Mouse (Mus musculus): ENCODE results near the gene Tbc1d22a. TPM values are rescaled to one million over a fixed set of nuclear protein-coding genes. Genes with fewer than 3 reads are reported as not detected.

Tbc1d22a gene
- total RNA-seq, 2 experiments from 2014 or later = 25.1 to 25.2 TPM

DNA sequence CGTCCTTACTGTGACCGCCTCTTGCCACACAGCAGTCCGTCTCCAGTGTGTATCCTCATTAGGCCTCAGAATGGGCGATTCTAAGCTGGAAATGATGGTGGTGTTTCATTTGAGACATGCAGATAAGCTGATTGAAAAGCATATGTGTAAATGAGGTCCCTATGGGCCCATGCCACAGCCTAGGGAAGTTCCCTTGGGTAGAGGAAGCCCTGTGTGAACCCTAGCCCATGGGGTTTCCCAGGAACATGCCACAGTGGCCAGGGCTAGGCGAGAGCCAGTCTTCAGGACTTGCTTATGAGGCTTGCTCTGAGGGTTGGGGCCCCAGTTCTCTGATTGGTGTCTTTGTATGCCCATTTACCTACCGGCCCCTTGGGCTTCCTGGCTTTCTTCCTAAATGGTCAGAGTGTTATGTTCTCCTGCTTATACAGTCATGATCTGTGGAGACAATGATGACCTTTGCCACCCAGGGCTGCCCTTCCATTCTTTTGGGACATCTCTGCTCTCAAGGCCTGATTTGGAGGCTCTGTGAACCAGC lies 161.7 kb downstream of the Tbc1d22a start:
- no peak for DNase-seq (ENCODE audit: low spot score in 2 of 2)

DNA sequence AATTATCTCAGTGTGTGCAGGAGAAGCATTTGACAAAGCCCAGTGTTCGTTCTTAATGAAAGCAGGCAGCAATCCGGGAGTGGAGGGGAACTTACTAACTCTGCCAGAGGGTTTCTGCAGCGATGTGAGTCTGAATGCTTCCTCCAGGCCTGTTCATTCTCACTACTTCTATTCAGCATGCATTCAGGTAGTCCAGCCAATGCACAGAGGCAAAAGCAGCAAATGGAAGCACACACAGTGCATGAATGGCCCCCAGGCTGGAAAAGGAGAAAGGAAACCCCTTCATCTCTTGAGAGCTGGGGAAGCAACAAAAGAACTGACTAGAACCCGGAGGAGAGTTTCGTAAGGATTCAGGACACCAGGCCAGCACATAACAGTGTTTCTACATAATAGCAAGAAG lies 169.0 kb downstream of the Tbc1d22a start:
- no peak for DNase-seq (ENCODE audit: low spot score in 2 of 2)

DNA sequence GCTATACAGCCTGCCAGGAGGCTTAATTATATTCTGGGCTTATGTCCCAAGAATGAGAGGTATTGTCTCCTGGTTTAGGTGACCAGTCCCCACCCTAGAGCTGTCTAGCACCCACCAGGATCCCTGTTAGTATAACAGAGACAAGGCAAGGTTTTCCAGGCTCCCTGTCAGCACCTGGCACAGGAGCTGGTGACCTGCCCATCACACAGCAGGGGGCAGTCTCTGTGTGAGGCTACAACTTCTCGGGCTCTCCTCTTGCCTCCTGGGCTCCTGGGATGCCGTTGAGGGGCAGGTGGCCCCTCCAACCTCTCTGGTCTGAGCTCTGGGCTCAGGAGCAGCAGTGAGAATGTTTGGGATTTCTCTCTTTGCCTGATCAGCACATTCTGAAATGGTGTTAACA lies 171.2 kb downstream of the Tbc1d22a start:
- no peak for DNase-seq (ENCODE audit: low spot score in 2 of 2)

DNA sequence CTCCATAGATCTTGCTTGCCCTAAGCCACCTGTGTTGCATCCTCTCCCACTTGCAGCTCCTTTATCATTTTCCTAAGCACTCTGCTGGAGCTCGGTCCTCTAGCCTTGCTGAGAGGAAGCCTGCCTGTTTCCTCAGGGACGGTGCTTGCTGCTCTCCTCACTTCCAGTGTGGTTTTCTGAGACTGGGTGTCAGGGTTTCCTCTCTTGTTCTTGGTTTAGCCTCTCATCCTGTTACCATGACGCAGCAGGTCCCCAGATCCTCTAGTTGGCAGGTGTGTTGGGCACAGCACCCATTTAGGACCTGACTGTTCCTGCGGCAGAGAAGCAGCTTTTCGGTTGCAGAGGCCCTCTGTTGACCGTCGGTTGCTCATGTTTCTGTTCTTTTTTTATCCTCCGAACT lies 172.1 kb downstream of the Tbc1d22a start:
- no peak for DNase-seq (ENCODE audit: low spot score in 2 of 2)

DNA sequence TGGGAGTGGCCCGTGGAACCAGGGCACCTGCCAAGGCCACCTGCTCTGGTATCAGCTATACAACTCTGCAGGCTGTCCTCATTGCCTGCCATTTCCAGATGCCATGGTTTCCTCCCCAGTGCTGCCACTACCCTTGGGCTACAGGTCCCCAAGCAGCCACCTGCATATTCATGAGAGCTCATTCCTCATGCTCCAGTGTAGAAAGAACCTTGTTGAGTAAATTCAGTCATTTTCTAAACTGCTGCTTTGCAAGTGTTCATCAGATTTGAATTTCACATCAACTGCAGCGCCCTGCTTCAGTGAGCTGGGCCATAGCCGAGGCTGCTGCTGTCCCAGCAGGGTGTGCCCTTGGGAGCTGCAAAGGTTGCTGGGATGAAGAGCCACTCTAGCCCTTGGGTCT lies 174.3 kb downstream of the Tbc1d22a start:
- DNase-seq (ENCODE audit: low spot score in 2 of 2) = no peak

DNA sequence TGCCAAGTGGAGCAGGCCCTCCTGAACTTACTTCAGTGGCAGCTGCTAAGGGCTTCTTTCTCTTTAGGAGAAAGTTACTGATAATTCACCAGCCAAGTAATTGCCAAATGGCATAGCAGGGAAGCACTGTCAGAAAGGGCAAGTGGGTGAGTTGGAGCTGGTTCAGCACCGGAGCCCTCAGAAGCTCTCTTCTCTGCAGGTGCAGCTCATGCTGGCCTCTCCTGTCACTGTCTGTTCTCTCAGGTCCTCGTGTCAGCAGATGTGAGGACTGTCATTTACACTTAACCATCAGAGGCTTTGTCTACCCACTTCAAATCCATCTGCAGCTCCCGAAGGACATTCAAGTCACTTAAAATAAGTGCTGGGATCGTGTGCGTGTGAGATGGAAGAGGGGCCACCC lies 190.6 kb downstream of the Tbc1d22a start:
- no peak for DNase-seq (ENCODE audit: low spot score in 2 of 2)

DNA sequence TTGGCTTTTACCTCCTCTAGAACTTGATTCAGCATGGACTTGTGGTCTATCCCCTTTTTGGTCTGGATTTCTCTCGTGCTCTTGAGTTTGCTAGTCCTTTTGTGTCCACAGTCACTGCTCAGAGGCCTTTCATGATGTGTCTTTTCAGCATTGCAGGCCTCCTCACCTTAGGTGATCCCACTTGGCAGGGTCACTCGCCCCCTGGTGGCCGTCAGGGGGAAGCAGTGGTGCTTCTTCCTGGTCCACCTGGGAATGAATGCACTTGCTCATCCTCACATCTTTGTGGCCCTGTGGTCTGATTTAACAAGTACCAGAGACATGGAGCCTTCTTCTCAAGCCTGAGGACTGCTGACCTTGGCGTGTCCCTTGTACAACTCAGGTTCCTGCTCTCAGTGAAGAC lies 191.3 kb downstream of the Tbc1d22a start:
- DNase-seq (ENCODE audit: low spot score in 2 of 2) = peak in 1 of 2 experiments; percentile 57

DNA sequence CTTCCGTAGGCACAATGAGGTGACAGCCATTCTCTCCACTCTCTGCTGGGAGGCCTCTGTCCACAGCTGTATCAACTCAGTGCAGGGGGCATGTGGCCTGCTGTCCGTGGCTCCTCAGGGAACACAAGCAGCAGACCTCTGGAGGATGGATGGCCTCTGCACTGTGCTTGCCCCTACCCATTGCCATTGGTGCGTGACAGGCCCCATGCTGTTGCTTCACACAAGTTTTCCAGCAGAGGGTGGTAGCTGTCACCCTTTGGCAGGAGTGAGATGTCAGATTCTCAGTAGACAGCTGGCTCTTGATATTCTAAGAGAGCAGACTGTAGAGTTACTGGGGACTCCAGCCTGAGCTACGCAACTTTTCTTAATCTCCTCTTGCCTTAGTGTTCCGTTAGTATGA lies 195.1 kb downstream of the Tbc1d22a start:
- DNase-seq (ENCODE audit: low spot score in 2 of 2) = no peak

DNA sequence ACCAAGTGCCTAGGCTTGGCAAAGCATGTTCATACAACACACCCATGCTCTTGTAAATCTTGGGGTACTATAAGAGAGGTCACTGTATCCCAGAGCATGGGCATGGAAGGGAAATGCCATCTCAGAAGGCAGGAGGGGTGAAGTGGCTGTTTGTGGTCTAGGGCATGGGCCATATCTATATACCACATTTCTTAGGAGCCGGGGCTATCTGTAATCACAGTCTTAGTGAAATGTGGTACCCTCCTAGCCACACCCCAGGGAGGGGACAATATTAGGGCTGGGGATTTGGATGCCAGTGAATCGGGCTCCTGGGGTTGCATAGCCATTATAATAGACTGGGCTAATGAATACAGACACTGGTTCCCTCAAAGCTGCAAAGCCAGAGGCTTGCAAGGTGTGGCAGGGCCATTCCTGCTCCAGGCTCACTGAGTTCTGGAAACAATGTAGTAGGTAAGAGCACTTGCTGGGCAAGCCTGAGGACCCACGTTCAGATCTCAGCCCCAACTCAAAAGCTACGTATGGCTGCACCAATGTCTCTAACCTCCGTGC lies 197.3 kb downstream of the Tbc1d22a start:
- no peak for DNase-seq (ENCODE audit: low spot score in 2 of 2)

DNA sequence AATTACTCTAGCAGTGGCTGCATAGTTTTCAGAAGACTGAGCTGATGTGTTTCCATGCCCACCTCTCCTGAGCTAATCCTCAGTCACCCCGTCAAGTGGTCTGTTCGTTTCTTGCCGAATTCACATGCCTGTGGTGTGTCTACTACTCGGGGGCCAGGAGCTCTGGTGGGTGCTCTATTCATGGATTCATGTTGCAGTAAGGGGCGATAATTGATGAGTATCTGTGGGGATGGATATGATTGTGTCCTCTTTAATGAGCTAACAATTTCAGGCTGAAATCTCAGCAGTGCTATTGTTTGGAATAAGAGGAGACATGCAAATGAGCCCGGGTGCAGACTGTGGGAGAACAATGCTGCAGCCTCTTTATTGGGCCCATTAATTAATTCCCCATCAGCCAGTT lies 201.7 kb downstream of the Tbc1d22a start:
- DNase-seq (ENCODE audit: low spot score in 2 of 2) = no peak

DNA sequence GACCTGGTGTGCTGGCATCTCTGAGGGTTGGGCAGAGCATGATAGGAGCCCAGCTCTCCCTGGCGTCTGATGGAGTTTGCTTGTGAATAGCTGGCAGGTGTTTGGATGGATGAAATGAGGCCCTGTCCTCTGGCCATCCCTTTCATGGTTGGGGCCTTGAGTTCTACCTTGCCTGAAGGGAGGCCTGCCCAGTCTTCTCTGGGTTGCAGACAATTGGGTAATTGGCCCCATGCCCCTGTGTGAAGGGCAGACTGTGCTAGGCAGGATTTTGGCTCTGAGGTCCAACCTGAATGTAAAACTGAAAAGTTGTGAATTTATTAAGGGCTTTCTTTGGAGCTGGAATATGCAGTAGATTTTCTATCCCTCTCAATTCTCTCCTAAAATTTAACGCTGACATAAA lies 204.2 kb downstream of the Tbc1d22a start:
- no peak for DNase-seq (ENCODE audit: low spot score in 2 of 2)

DNA sequence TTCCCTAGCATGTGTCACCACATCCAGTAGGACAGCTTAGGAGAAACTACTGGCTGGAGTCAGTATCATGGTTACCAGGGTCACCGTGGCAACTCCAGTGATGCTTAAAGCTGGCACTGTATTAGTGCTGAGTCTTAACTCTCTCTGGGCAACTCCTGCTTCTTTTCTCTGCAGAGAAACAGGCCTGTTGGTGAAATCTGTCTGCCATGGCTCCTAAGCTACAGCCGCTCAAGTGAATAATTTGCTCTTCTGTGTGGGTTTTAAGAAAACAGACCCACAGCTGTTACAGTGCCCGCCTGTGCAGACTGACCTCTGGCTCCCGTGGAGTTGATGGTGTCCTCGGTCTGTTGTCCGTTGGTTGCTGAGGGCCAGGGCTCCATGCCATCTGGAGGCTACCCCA lies 205.4 kb downstream of the Tbc1d22a start:
- peak; percentile 32 to 51 for DNase-seq (ENCODE audit: low spot score in 2 of 2)

DNA sequence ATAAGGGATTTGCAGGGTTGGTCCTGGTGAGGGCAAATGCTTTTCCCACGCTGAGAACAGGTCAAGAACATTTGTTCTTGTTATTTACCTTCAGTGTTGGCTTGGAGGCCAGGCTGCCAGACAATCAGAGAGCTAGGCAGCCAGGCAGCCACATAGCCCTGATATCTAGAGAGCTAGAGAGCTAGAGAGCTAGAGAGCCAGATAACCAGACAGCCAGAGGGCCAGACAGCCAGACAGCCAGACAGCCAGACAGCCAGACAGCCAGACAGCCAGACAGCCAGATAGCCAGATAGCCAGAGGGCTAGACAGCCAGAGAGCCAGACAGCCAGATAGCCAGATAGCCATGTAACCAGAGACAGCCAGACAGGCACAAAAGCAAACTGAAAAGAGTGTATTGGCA lies 208.6 kb downstream of the Tbc1d22a start:
- DNase-seq (ENCODE audit: low spot score in 2 of 2) = no peak

DNA sequence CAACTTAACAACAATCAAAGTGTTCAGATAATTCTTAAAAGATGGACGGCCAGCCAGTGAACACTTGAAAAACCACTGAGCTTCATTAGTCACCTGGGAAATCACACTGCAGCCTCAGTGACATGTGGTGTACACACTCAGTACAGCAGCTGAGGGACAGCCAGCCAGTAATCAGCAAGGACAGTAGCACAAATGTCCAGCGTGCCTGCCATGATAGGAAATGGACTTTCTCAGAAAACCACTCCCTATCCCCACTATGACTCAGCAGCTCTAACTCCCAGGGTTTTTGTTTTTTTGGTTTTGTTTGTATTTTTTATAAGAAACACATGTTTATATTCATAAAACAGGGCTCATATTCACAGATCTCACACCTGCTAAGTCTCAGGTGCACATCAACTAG lies 209.6 kb downstream of the Tbc1d22a start:
- DNase-seq (ENCODE audit: low spot score in 2 of 2) = no peak

DNA sequence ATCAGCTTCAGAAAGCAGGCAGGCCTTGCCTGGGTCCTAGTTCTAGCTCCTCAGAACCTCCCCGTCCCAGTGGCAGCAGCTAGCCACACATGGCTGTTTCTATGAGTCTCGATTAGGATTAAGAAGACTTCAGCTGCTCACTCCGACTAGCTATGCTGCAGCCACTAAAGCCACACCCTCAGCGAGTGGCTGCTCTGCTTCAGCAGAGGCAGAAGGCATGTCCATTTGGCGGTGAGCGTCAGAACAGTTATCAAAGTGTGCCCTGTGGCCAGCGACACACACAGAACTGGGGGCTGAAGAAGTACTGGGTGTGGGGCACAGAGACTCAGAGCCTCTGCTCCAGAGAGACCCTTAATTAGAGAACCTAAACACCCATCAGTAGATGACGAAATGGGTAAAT lies 210.7 kb downstream of the Tbc1d22a start:
- DNase-seq (ENCODE audit: low spot score in 2 of 2) = no peak

DNA sequence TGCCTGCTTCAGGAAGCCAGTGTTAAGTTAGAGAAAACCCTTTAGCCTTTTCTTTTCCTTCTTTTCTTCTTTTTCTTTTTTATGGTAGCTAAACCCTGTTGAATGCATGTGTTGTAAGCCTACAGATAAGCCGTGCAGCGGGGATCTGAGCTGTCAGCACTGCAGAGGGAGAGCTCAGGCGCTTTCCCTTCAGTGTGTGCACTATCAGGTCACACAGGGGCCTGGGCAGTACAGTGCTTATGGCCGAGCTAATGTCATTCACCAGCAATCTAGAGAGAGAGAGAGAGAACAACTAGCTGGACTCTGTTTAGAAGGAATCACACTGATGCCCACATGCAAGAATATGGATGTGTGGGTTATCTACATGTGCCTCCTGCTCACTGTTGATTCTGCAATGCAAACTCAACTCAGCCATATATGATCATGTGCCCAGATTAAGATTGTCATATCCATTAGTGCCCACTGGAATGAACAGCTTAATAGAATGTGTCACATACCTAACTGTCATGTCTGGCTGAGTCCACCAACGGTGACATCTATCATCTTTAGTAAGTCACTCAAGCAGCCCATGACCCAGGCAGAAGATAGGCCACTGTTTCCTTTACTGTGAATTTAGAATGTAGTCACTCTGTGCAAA lies 212.2 kb downstream of the Tbc1d22a start:
- no peak for DNase-seq (ENCODE audit: low spot score in 2 of 2)

DNA sequence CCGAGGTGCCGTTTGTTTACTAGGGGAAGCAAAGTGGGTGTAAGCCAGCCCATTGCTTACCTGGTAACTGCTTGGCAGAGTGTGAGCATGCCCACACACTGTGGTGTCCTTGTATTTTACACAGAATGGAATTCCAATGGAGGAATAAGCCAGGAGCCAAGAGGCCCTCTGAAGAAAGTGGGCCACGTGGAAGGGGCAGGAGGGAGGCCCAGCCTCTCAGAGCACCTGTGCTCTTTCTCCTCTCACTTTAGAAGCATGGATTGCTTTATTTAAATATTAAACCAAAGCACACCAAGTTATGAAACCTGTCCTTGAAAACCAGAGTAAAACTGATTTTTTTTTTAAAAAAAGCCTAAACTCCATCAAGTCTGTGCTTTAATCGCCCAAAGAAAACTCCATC lies 213.2 kb downstream of the Tbc1d22a start:
- no peak for DNase-seq (ENCODE audit: low spot score in 2 of 2)

DNA sequence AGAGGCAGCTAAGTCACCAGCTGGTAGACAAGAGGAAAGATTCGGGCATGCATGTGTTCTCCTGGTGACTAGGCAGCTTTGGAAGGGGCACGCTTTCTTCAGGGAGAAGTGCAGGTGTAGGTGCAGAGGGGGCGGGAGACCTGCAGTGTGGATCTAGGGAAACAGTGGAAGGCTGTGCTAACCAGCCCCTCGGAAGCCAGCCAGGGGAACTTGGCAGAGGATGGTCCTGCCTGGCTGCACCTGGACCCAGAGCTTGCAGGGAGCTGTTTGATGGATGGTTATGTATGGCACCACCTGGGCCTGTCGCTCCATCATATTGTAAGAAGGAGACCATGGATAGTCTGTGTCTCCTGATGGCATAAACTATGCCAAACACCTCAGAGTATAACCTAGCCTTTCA lies 214.2 kb downstream of the Tbc1d22a start:
- DNase-seq (ENCODE audit: low spot score in 2 of 2) = no peak

DNA sequence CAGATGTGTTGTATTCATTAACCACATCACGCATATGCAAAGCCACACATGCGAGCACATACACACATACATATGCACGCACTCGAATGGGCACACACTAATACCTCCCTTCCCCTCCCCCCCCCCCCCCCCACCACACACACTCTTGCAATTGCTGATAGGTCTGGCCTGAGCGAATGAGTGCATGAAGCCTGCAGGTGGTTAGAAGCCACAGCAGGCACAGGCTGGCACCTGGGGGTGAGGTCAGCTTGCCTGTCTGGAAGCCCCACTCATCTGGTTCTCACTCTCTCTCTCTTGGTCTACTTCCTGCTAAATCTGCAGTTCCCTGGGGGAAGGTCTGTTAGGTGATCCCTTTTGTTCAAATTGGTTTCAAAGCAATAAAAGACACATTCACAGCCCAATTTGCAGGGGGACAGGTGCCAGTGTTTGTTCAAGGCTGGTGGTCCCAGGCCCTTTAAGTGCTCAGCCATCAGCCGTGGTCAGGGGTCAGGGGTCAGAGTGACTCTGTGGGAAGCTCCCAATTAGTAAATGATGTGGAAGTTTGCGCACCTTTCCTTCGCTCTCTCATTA lies 215.6 kb downstream of the Tbc1d22a start:
- DNase-seq (ENCODE audit: low spot score in 2 of 2) = no peak

DNA sequence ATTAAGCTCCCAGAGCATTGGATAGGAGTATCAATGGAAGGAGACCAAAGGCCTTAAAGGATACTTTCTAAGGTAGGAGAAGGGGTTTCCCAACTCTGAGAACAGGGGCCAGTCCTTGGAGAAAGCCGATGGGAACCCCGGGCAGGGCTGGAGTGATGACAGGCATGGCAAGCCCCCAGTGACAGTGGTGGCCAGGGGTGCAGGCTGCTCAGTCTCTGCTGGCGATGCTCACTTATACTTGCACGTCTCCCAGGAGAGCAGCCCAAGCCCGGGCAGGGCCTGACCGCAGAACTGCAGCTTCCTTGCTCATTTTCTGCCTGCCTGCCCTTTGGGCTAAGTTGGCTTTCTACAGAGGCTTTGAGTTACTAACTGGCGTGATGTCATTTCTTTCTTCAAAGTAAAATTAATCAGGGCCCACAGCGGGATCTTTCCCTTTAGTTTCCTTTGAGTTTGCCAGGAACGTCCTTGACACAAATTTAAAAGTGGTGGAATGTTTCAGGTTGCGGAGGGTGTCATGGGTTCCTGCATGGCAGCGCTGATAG lies 217.4 kb downstream of the Tbc1d22a start:
- DNase-seq (ENCODE audit: low spot score in 2 of 2) = no peak

DNA sequence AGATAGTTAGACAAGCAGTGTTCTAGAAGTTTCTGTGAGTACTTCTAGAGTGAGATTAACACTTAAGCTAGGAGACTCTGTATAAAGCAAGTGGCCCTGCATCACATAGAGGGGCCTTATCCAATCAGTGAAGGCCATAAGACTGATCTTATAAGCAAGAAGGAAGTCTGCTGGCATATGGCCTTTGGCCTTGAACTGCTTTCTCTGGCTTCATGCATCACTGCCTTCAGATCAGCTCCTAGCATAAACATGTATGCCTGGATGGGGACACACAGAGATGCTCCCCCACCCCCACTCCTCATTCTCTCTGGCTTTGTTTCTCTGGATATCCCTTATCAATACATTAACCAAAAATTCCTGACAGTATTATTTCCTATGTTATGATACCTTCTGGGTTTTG lies 218.5 kb downstream of the Tbc1d22a start:
- no peak for DNase-seq (ENCODE audit: low spot score in 2 of 2)

DNA sequence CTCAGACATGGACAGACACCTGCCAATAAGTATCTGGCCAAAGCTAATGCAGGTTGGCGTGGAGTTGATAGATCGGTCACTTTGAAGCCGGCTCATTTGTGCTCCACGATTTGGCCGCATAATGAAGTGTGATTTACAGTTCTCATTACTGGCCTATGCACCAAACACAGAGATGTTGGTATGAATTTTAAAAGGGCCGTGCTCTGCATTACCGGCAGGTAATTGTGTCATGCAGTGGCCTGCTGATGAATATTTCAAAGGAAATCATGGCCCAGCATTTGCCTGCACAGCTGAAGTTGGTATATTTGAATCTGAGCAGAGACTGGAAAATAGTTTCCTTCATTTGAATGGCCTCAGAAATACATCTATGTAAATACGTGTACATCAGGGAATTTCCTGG lies 219.1 kb downstream of the Tbc1d22a start:
- DNase-seq (ENCODE audit: low spot score in 2 of 2) = no peak

DNA sequence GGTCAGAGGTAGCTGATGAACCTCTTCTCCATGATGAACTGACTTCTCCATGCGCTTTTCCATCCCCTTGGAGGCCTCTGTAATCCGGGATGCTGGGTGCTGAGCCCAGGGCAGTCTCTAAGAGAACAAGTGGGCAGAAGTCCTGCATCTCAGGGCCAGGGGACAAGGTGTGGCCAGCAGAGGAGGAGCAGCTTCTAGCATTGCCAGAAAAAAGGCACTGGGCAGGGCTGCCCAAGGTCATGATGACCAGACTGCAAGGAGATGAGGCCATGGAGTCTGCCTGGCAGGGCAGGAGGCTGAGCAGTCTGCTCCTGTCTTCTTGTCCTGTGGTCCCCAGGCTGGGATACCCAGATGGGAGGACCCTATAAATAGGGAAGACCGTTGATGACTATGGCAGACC lies 220.0 kb downstream of the Tbc1d22a start:
- DNase-seq (ENCODE audit: low spot score in 2 of 2) = no peak

All from layer of hippocampus, postnatal 10 days (tissue).